Mouse (Mus musculus): ENCODE measurements around the gene Fam149a.

DNA sequence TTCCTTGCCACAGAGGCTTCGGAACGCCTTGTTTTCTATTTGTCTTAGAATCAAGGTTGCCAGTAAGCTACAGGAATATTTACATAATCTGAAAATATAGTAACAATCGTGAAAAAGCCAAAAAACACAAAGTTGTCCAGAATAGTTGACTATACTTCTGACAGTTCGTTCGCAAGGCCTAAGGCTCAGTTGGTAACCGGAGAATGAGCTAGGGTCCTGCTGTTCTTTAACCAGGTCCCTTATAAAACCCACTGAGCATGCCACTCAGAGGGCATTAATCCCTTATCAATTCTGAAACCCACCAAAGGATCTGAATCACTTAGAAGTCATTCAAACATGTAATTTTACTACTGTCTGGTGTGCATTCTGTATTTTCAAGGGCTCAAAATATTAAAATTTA, 26.3 kb downstream of the Fam149a start:
- TF ChIP-seq POLR2A (IDR thresholded peaks at IDR 0.05; ENCODE audit: low read depth, low read length) = no peak
- no peak for TF ChIP-seq CTCF (conservative IDR thresholded peaks at IDR 0.05; ENCODE audit: insufficient read depth, insufficient read length, low read depth, low read length)
